Mouse (Mus musculus) CH12.LX (cell line): ENCODE data around the gene Dctn3. TPM values are rescaled to one million over a fixed set of nuclear protein-coding genes. Genes with fewer than 3 reads are reported as not detected.

Source experiments
- DNase-seq: peaks from one replicate; pipeline ENCODE4 v3.0.0-alpha.2; 2013; ENCODE audit errors: extremely low read depth
- H3K27ac ChIP-seq: 2 replicates; pipeline ENCODE4 v1.5.1; 2012; ENCODE audit warnings: low read depth, mild to moderate bottlenecking, control low read depth, moderate library complexity; ENCODE audit not compliant: insufficient read depth
- H3K27me3 ChIP-seq: replicated peaks from 2 replicates; pipeline ENCODE3; 2012; ENCODE audit warnings: inconsistent platforms
- H3K36me3 ChIP-seq, 2 experiments: replicated peaks in 1 of 2; 2 replicates each; pipeline versions ENCODE3 to v1.6.1; 2012; ENCODE audit warnings: inconsistent platforms in 1 of 2, low read length in 1 of 2, mild to moderate bottlenecking in 1 of 2, mixed read lengths in 1 of 2, moderate library complexity in 1 of 2; ENCODE audit not compliant: control insufficient read depth in 1 of 2, insufficient read depth in 1 of 2
- H3K4me1 ChIP-seq, 2 experiments: 2 replicates each; pipeline ENCODE4 v1.6.1; 2012; ENCODE audit warnings: inconsistent platforms in 1 of 2, moderate library complexity in 1 of 2; ENCODE audit not compliant: insufficient read depth in 2 of 2, control insufficient read depth in 1 of 2
- H3K4me2 ChIP-seq: 2 replicates; pipeline ENCODE4 v1.6.1; 2012; ENCODE audit warnings: low read depth, mild to moderate bottlenecking, control low read depth; ENCODE audit not compliant: poor library complexity, insufficient read depth, severe bottlenecking
- H3K4me3 ChIP-seq, 3 experiments: fragments of 150-350 bp in 1 of 3; sonication (generic) in 1 of 3; replicated peaks in 1 of 3; 2 replicates each; pipeline versions ENCODE3 to v1.5.1; 2011 to 2012; ENCODE audit warnings: low read depth in 2 of 3, low read length in 2 of 3, mild to moderate bottlenecking in 2 of 3, moderate library complexity in 2 of 3, control low read depth in 1 of 3, improper control_type of control experiment in 1 of 3, inconsistent platforms in 1 of 3, mixed read lengths in 1 of 3; ENCODE audit not compliant: poor library complexity in 1 of 3
- H3K79me2 ChIP-seq: replicated peaks from 2 replicates; pipeline ENCODE4 v1.6.1; 2012; ENCODE audit warnings: mild to moderate bottlenecking, moderate library complexity; ENCODE audit not compliant: control insufficient read depth, poor library complexity, insufficient read depth, severe bottlenecking; ENCODE audit errors: extremely low read depth
- H3K9ac ChIP-seq: 2 replicates; pipeline ENCODE4 v1.6.1; 2012; ENCODE audit warnings: low read depth, mild to moderate bottlenecking, control low read depth, moderate library complexity; ENCODE audit not compliant: insufficient read depth
- H3K9me3 ChIP-seq: replicated peaks from 2 replicates; pipeline ENCODE3; 2012; ENCODE audit warnings: low read length, inconsistent platforms, mixed read lengths
- CHD1 ChIP-seq: IDR thresholded peaks from 2 replicates; pipeline ENCODE4 v1.6.1; 2012; ENCODE audit warnings: low read depth, low read length, improper control_type of control experiment, inconsistent platforms
- ELF1 ChIP-seq: IDR thresholded peaks from 2 replicates; pipeline ENCODE4 v1.6.1; 2014; ENCODE audit warnings: low read depth, mild to moderate bottlenecking, inconsistent platforms, low read length, improper control_type of control experiment
- EP300 ChIP-seq: IDR thresholded peaks from 2 replicates; pipeline ENCODE4 v1.6.1; 2011; ENCODE audit warnings: low read length, improper control_type of control experiment
- HCFC1 ChIP-seq: IDR thresholded peaks from 2 replicates; pipeline ENCODE4 v1.6.1; 2012; ENCODE audit warnings: low read depth, mild to moderate bottlenecking, inconsistent platforms, low read length, improper control_type of control experiment
- IRF4 ChIP-seq: IDR thresholded peaks from 2 replicates; pipeline ENCODE4 v1.6.1; 2014; ENCODE audit warnings: low read depth, mild to moderate bottlenecking, inconsistent platforms, low read length, improper control_type of control experiment
- JUN ChIP-seq: IDR thresholded peaks from 2 replicates; pipeline ENCODE4 v1.6.1; 2011; ENCODE audit warnings: low read depth, mild to moderate bottlenecking, low read length, improper control_type of control experiment, moderate library complexity; ENCODE audit not compliant: insufficient read depth
- KAT2A ChIP-seq: IDR thresholded peaks from 2 replicates; pipeline ENCODE4 v1.6.1; 2012; ENCODE audit warnings: low read length, improper control_type of control experiment, inconsistent platforms; ENCODE audit not compliant: insufficient replicate concordance
- MAFK ChIP-seq: IDR thresholded peaks from 2 replicates; pipeline ENCODE4 v1.6.1; 2011; ENCODE audit warnings: low read length, improper control_type of control experiment; ENCODE audit not compliant: insufficient replicate concordance
- MEF2A ChIP-seq: IDR thresholded peaks from 2 replicates; pipeline ENCODE4 v1.6.1; 2014; ENCODE audit warnings: low read depth, mild to moderate bottlenecking, inconsistent platforms, low read length, improper control_type of control experiment, borderline replicate concordance
- MXI1 ChIP-seq: IDR thresholded peaks from 2 replicates; pipeline ENCODE4 v1.6.1; 2011; ENCODE audit warnings: mild to moderate bottlenecking, low read depth, low read length, improper control_type of control experiment
- NELFE ChIP-seq: IDR thresholded peaks from 2 replicates; pipeline ENCODE4 v1.6.1; 2011; ENCODE audit warnings: low read depth, low read length, improper control_type of control experiment
- PAX5 ChIP-seq: IDR thresholded peaks from 2 replicates; pipeline ENCODE4 v1.6.1; 2012; ENCODE audit warnings: low read length, inconsistent platforms, mixed read lengths
- POLR2A ChIP-seq: IDR thresholded peaks from 2 replicates; pipeline ENCODE4 v1.6.1; 2011; ENCODE audit warnings: low read depth, mild to moderate bottlenecking, improper control_type of control experiment, low read length
- POLR2AphosphoS2 ChIP-seq: IDR thresholded peaks from 2 replicates; pipeline ENCODE4 v1.6.1; 2011; ENCODE audit warnings: low read depth, low read length, improper control_type of control experiment
- RAD21 ChIP-seq: IDR thresholded peaks from 2 replicates; pipeline ENCODE4 v1.6.1; 2011; ENCODE audit warnings: low read depth, mild to moderate bottlenecking, low read length, improper control_type of control experiment, moderate library complexity
- SIN3A ChIP-seq: IDR thresholded peaks from 2 replicates; pipeline ENCODE4 v1.6.1; 2012; ENCODE audit warnings: low read length, improper control_type of control experiment, inconsistent platforms
- SMC3 ChIP-seq: IDR thresholded peaks from 2 replicates; pipeline ENCODE4 v1.6.1; 2011; ENCODE audit warnings: low read depth, low read length, improper control_type of control experiment
- TBP ChIP-seq: conservative IDR thresholded peaks from 2 replicates; pipeline ENCODE4 v1.6.1; 2011; ENCODE audit warnings: low read depth, low read length, improper control_type of control experiment
- TCF12 ChIP-seq: IDR thresholded peaks from 2 replicates; pipeline ENCODE4 v1.6.1; 2014; ENCODE audit warnings: low read depth, mild to moderate bottlenecking, inconsistent platforms, low read length, improper control_type of control experiment
- ZC3H11A ChIP-seq: IDR thresholded peaks from 2 replicates; pipeline ENCODE4 v1.6.1; 2012; ENCODE audit warnings: low read depth, mild to moderate bottlenecking, inconsistent platforms, low read length, improper control_type of control experiment
- ZKSCAN1 ChIP-seq: IDR thresholded peaks from 2 replicates; pipeline ENCODE4 v1.6.1; 2012; ENCODE audit warnings: low read depth, inconsistent platforms, low read length, improper control_type of control experiment, borderline replicate concordance
- ZMIZ1 ChIP-seq: IDR thresholded peaks from 2 replicates; pipeline ENCODE4 v1.6.1; 2012; ENCODE audit warnings: low read depth, mild to moderate bottlenecking, inconsistent platforms, low read length, improper control_type of control experiment
- dilution Hi-C: fragments of 300-500 bp; cut with MboI; formaldehyde crosslinking; loops from 2 replicates; pipeline ENCODE4 v1.14.3; 2020; ENCODE audit warnings: low sequenced_read_pairs; ENCODE audit not compliant: extremely low pct_unique_long_range_greater_than_20kb, extremely low pct_ligation_motif_present
- in situ Hi-C: fragments of 300-500 bp; cut with MboI; formaldehyde crosslinking; loops from 3 replicates; pipeline ENCODE4 v1.14.3; 2019; ENCODE audit warnings: low sequenced_read_pairs, low pct_ligation_motif_present, low pct_unique_long_range_greater_than_20kb, mixed read lengths
- polyA plus RNA-seq: library from polyadenylated mRNA; unstranded; fragments of >175 nt; gene quantifications from 2 replicates; pipeline ENCODE4 v1.2.1, GENCODE M21; 2012; ENCODE audit warnings: low read depth; ENCODE audit not compliant: insufficient read length
- total RNA-seq, 2 experiments: library from RNA; depleted of rRNA; stranded (reverse); fragments of 300-350 nt in 1 of 2; fragments of >200 nt in 1 of 2; gene quantifications; 2 replicates each; pipeline ENCODE4 v1.2.3; 2012 to 2014

Gene Dctn3
- total and polyA plus RNA-seq, 3 experiments: 90.5 to 133 (median 112) TPM

DNA sequence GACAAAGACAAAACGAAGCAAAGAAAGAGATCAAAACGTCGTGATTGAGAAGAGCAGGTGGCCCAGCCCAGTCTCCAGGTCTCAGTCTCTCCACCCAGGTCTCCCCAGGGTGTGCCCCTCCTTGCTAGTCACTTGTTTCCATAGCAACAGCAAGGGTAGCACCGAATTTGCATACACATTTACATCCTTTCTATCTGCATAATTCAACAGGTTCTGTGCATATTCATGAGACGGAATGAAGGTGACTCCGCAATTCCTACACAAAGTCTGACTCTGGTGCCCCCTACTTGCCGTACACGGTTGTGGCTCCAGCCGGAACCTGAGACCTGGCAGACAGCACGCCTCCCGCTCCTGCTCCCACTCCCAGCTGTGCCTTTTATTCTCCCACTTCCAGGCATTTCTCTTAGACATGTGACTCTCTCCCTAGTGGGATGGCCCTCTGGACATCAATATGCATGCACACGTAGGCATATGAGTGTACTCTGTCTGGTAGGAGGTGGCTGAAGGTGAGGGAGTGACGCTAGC, 15.9 kb downstream of the Dctn3 start (continued):
- TF ChIP-seq EP300: no peak
- no peak for TF ChIP-seq ZKSCAN1
- TF ChIP-seq SMC3: peak; percentile 50
- no peak for TF ChIP-seq PAX5
- TF ChIP-seq NELFE: no peak
- TF ChIP-seq TBP: no peak
- peak; percentile 54 for TF ChIP-seq RAD21
- 0 out of 2 replicates have a peak, but pooled peaks have one; percentile 19 for TF ChIP-seq TCF12
- no peak for TF ChIP-seq HCFC1

DNA sequence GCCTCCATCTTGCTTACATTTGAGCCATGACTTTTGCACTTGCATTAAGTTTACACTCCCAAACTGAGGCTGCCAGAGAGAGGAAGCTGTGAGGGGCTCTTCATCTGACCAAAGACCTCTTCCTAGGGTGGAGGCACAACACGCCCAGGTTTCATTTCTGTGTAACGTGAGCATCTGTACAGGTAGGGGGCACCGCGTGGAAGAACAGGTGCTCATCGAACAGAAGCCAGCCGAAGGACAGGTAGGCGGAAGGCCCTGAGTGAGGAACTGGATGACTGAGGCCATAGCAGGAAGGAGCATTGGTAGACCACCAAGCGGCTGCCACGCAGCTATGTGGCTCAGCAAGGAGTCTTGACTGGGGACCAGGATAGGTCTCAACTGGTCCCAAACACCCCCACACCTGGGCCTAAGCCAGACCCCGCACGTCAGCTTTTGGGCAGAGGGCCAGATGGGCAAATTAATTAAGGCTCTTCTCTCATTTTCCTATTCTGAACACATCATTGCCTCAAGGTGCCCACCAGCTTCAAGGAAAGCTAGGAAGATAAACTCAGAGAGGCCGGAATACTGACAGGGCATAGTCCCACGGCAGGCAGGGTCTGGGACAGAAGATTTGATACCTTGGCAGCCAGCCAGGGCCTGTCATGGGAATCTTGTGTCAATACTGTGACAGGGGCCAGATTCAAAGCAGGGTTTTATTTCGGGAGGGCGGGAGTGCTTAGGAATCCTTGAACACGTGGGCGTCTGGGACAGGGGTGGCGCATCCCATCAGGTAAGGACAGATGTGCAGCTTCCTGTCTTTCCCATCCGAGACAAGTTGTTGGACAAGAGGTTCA, 16.8 kb downstream of the Dctn3 start:
- no peak for DNase-seq
- in situ Hi-C loops (no loop called here), dilution Hi-C loops (no loop called here)
- Histone ChIP-seq H3K4me3 (no peak overlapping the region), H3K4me1 (peaks cover 7 to 21% of the 10 kb centered on the region in 2 experiments), H3K79me2 (no peaks in the 10 kb centered on the region), H3K4me2 (no peak overlapping the region), H3K27ac (no peak overlapping the region), H3K27me3 (peaks cover 48% of the 10 kb centered on the region), H3K9me3 (no peaks in the 10 kb centered on the region), H3K36me3 (peaks cover 0 to 5% of the 10 kb centered on the region in 2 experiments), H3K9ac (no peak overlapping the region)
- TF ChIP-seq ZMIZ1 (no peak), TBP (no peak), SIN3A (no peak), KAT2A (no peak), MEF2A (no peak), ZKSCAN1 (no peak), IRF4 (no peak), ZC3H11A (no peak), CHD1 (no peak), MXI1 (no peak), ELF1 (no peak), MAFK (no peak), JUN (no peak), POLR2AphosphoS2 (no peak), POLR2A (no peak)
